Mouse (Mus musculus): ENCODE results near the gene Sec1.

The Sec1 gene

DNA sequence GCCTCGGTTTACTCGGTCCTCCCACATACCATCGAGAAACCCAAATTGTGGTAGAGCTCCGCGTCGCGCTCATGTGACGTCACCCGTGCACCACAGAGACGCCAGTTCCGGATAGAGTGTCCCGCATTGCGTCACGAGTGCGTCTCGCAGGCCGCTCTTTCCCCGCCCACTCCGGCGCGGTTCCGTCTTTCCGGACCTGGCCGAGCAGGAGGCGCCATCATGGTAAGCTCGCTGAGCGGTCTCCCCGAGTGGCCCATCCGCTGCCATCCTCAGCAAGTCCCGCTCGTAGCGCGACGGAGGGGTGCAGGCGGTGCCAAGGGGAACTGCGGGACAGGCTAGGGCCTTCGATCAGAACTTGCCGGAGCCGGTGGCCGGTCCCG lies 23.7 kb upstream of the Sec1 start, which contains the start of gene Sphk2:
Sphk2 (minus strand) TSS at position 85 of the 380 bp plus-strand sequence.
- DNase-seq (ENCODE audit: low read depth, low spot score) = peak; percentile 100

DNA sequence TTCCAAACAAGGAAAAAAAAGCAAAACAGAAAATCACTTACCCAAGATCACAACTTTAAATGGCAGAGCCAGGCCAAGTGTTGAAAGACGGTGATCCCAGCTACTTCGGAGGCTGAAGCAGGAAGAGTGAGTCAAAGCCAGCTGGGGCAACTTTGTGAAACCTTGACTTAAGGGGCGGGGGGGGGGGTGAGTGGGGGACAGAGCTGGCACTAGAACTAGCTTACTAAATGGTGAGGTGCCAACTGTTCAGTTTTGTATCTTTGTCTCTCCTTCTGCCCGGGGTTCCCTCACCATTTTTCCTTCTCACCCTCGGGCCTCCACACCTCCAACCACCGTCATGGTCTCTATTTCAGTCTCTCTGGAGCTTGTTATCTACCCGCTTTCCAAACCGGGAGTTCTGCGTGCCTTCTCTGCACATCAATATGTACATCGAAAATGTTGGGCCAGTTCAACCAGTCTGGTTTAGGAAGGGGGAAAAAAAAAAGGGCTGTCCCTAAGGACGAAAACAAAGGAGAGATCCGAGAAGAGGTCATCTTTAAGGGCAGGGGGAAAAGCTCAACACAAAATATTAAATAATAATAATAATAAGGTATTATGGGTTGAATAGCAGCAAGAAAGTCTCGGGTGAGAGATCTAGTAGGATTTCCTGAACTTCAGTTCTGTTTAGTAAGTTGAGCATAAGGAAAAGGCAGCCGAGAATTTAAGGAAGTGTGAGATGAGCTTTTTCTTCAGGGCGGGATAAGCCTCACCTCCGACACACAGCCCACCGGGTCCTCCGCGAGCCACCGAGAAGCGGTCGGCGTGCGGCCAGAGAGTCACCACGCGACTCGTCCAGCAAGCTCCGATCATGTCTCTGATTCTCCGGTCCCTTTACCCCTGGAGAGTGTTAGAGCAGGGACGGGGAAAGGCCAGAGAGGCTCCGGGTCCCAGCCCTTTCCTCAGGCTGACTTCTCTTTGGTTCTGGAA lies 23.0 kb upstream of the Sec1 start:
- no peak for DNase-seq (ENCODE audit: low read depth, low spot score)

DNA sequence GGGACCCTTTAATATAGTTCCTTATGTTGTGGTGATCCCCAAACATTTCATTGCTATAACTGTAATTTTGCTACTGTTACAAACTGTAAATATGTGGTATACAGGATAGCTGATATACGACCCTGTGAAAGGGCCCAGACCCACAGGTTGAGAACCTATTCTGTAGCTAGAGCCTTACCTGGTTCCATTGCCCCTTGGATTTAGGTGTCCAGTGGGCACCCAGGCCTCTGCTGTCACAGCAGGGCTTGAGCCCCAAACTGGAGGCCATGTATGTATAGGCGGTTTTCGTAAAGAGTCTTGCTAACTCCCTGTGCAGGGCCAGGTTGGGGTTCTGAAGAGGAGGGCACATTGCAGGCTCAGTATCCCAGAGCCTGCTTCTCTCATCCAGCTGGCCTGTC lies 22.3 kb upstream of the Sec1 start:
- no peak for DNase-seq (ENCODE audit: low read depth, low spot score)

DNA sequence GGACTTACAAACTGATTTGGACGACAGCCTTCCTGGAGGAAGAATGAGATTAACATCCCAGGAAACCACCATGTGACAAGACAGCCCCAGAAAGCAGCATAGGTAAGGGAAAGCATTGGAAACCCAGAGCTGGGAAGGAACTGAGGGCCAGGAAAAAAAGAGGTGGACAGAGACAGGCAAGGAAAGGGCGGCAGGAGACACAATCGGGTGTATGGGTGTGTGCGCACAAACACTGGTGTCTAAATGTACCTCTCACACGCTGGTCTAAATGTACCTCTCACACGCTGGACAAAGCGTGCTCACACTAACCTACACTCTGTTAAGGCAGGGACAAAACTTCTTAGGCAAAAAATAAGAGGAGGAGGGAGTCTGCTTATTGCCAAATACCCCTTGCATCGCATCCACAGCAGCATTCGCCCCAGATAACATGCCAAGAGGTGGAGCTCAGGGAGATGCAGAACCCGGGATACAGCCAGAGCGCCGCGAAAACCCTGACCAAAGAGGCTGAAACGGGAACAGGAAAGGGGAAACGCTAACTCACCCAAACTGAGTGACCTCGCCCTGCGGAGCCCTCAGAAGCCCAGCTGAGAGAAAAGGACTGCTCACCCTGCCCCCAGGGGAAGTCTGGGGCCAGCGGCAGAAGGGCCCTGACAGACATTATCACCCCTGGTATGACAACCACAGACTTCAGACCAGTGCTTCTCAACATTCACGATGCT lies 21.7 kb upstream of the Sec1 start:
- DNase-seq (ENCODE audit: low read depth, low spot score) = no peak

DNA sequence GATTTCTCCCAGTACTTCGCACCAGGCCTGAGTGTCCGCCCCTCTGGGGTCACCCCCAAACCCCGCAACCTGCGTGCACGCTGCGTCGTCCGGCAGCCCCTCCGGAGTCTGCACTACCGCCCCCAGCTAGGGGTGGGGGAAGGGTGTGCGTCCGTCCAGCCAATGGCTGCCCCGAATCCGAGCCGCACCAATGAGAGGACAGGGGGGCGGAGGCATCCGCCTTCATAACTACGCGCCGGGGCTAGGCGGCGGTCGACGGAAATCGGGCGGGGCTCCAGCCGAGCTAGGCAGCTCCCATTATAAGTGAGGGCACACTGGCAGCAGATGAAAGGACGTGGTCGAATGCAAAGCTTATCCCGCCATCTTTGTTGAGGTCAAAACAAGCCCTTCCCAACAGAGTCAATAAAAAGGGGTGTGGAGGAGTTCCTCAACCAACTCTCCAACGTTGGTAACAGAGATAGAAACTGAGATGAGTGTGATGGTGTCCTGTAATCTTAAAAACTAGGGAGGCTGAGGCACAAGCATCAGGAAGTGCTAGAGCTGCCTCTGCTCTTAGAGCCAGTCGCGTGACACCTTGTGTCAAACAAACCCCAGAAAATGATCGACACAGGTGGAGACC lies 21.0 kb upstream of the Sec1 start, which contains the start of gene Rpl18:
Rpl18 (plus strand) TSS at position 368 of the 619 bp plus-strand sequence.
- DNase-seq (ENCODE audit: low read depth, low spot score) = peak; percentile 96

DNA sequence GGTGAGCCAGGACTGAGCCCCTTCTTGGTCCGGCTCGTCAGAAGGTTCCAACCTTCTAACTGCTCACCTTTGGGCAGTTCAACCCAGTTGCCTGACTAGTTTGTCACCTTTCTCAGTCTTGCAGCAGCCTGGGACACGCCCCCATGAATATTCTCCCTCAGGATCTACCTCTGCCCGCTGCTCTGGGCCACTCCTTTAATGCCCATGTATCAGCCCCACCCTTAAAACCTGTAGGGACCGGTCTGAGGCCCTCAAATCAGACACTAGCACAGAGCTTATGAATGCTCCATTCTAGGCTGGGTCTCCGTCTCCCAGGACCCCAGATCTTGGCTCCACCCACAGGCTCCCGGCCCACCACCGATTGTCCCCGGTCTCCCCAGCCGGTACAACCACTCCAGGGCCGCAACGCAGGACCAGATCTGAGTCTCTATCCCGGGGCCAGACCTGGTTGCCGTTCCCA lies 20.5 kb upstream of the Sec1 start:
- no peak for DNase-seq (ENCODE audit: low read depth, low spot score)

DNA sequence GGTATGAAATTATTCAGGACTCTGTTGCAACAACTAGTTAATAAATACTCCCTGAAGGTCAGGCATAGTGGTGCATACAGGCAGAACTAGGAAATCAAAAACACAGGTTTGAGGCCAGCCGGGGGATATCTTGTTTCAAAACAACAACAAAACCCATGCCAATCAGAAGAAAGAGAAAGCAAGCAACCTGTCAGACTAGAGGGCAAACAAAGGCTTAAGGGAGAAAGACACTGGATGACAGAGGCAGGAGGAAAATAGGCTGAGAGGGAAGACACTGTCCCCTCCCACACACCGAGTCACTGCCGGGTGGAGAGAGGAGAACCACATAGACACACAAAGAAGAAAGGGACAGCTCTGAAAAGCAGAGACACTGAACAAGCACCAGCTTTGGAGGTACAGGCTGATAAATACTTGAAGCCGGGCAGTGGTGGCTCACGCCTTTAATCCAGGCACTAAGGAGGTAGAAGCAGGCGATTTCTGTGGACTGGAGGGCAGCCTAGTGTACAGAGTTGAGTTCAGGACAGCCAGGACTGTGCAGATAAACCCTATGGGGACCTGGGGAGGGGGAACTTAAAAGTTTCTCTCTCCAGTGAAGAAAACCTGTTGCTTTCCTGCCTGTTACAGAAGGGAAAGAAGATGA lies 19.8 kb upstream of the Sec1 start:
- DNase-seq (ENCODE audit: low read depth, low spot score) = no peak

DNA sequence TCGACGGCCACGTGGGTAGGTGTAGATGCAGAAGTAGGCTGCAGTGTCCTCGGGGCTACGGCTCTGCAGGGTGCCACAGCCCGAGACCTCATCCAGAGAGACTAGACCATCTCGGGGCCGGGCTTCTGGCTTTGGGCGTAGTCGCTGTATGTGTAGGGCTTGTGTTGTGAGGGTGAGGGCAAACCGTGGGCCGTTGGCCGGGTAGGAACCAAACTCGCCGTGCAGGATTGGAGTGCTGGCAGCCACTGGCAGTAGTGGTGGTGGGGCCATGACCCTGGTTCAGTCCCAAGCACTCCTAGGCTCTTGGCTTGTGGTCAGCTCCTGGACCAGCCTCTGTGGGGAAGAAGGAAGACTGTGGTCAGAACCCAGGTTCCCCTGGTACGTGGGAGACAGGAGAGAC lies 19.2 kb upstream of the Sec1 start:
- no peak for DNase-seq (ENCODE audit: low read depth, low spot score)

DNA sequence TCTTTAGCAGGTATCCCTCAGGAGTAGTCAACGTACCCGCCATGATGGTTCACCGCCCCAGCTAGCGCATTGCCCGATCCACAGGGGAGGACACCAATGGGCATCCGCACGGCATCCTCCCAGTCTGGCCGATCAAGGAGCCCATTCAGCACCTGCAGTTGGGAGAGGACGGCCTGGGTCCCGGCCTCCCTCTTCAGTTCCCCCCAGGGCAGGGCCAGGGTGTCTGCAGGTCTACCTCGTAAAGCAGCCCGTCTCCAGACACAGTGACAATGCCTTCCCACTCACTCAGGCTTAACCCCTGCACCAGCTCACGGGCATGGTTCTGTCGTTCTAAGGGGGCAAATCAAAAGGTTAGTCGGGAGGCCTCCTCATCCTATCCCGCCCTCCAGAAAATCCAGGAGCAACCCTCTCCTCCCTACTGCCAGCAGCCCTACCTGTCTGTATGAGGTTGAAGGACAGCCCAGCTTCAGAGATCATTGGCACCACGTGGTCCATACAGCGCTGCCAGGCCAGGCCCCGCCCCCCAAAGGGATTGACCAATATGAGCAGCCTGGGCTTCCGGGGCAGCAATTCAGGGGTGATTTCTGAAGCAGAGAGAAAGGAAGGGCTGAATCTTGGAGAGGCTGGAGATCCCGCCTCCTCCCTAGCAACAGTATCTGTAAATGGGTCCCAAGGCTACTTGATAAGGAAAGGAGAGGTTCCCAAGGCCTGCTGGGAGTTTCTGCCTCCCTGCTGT lies 18.0 kb upstream of the Sec1 start:
- no peak for DNase-seq (ENCODE audit: low read depth, low spot score)

DNA sequence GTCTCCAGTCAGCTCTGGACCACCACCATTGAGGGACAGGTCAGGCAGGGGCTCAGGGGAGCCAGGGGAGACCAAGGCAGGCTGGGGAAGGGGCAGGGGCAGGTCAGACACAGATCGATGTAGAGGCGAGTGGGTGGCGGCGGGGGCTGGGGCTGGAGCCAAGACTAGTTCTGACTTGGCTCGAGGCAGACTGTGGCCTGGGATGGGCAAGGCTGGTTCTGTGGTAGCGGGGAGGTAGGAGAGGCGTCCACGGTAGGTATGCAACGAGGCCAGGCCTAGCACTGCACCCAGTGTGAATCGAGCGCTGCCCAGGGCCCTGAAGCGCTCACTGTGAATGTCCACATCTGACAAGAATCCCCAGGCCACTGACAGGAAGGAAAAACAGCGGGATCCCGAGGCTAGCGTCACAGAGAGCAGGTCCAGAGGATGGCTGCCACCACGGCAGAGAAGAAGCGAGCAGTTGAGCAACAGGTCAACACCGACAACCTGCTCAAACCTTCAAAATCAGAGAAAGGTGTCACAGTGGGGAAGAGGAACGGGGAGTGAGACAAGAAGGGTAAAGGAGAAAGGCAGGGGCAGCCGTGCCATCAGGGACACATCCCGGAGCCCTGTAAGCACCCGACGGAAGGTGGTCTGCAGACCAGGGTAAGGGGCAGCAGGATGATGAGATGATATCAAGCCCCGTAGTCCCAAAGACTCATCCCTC lies 17.3 kb upstream of the Sec1 start:
- no peak for DNase-seq (ENCODE audit: low read depth, low spot score)

DNA sequence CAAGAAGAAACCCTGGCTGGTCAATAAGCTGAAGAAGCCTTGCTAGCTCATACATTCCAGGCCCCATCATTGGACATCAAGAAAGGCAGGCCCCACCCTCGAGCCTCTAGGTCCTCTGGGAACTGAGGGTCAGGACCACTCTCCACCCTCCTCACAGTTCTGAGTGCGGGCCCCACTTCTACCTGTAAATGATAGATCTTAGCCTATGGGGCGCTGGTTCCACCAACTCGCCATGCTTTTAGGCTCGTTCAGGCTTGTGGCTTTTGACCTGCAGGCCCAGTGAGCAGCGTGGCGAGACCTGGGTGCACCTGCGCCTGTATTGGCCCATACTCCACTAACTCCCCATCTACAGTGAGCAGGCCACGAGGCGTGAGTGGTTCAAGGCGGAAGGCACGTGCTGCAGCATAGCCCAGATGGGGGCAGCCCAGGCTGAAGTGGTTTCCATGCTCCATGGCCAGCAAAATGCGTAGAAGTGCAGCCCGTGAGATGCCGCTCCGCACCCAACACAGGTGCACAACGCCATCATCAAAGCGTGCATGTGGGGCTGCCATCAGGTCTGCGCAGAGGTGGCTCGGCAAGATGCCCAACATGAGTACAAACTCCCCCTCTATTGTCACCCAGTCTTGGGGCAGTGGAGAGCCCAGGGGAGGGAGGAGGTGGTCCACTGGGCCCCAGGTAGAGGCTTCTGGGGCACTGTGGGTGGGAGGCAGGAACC lies 16.4 kb upstream of the Sec1 start:
- no peak for DNase-seq (ENCODE audit: low read depth, low spot score)

DNA sequence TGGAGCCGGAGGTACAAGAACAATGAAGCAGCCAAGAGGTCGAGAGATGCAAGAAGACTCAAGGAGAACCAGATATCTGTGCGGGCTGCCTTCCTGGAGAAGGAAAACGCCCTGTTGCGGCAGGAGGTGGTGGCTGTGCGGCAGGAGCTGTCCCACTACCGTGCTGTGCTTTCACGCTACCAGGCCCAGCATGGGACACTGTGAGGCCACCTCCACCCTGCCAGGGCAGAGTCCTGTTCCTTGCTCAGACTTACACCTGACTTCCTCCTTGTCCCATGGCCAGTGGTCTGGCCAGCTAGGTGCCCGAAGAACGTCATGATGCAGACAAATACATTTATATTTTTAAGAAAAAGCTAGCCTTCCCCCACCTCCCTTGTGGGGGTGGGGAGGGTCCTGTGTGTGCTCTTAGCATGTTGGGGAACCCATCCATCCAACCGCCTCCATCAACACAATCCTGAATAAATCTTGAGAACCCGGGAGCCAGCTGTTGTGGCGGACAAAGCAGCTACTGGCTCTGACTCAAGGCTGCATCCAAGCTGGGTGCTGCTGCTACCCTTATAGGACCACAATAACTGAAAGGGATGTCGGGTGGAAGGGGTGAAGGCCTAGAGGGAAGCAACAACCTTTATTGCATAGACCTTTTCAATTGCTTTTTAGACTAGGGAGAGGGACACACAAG lies 15.6 kb upstream of the Sec1 start:
- DNase-seq (ENCODE audit: low read depth, low spot score) = no peak

DNA sequence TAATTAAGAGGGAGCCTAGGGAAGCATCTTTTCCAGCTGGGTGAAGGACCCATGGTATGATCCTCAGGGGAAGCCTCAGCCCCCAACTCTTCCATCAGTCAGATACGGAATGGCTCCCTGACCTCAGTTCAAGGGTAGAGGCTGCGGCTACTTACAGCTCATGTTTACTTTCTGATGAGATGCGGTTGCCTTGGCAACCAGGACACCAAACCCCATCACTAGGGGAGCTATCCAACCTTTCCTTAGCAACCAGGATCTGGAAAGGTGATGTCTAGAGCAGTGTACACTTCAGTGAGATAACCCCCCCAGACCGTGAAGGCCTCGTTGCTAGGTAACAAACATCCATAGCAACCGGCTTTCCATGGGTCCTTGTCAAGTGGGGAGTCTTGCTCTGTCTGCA lies 14.8 kb upstream of the Sec1 start:
- peak; percentile 80 for DNase-seq (ENCODE audit: low read depth, low spot score)

DNA sequence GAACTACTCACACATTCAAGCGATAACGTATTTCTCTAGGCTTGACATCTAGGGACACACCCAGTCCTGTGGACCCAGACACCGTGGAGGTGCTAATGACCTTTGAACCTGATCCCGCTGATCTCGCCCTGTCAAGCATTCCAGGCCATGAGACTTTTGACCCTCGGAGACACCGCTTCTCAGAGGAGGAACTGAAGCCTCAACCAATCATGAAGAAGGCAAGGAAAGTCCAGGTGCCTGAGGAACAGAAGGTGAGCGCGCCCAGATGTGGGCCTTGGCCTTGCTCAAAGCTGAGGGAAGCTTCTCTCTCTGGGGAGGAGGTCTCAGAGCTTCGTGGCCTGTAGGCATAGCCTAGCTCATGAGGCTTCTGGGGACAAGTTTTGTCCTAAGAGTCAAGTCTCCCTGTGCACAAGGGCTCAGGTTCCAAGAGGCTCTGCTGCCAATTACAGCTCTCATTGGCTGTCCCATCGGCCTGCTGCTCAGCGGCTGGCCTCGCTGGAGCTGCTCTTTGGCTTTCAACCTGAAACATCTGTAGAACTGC lies 14.1 kb upstream of the Sec1 start:
- no peak for DNase-seq (ENCODE audit: low read depth, low spot score)

DNA sequence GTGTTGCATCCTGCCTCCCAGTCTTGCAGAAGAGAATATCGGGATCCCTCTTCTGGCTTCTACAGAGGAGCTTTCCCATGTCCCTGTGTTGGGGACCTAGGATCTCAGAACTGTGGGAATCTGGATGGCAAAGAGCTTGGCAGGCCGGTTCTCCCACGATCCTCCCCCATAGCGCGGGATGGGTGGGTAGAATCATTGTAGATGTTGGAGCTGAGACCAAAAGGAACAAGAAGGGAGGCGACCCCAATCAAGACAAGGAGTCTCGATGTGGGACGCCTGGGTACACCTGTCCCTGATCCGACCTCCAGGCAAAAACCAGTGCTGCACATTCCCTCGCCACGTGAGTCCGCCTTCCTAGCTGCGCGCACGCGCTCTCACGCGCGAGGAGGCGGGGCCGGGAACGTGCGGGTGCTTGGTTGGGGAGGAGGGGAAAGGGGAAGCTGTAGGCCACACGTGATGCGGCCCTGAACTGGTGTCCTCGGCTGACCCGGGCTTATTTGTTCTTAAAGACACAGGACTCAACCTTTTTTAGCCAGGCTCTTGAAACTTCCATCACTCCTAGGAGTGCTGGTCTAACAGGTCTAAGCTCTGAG lies 13.3 kb upstream of the Sec1 start:
- DNase-seq (ENCODE audit: low read depth, low spot score) = peak; percentile 94

DNA sequence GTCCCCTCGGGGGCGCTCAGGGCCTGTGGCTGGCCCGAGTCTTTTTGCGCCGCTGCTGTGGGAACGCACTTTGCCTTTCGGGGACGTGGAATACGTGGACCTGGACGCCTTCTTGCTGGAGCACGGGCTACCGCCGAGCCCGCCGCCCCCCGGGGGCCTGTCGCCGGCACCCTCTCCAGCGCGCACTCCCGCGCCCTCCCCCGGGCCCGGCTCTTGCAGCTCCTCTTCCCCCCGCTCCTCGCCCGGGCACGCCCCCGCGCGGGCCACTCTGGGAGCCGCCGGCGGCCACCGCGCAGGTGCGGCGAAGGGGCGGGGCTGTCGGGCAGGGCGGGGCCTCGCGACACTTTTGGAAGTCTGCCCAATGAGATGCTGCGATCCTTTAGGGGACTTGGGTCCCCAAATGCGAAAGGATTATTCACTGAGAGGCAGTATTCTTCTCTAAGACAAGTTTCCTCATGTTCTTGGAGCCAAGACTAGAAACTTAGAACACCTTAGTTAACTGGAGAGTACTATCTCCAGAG lies 12.6 kb upstream of the Sec1 start:
- peak; percentile 75 for DNase-seq (ENCODE audit: low read depth, low spot score)

DNA sequence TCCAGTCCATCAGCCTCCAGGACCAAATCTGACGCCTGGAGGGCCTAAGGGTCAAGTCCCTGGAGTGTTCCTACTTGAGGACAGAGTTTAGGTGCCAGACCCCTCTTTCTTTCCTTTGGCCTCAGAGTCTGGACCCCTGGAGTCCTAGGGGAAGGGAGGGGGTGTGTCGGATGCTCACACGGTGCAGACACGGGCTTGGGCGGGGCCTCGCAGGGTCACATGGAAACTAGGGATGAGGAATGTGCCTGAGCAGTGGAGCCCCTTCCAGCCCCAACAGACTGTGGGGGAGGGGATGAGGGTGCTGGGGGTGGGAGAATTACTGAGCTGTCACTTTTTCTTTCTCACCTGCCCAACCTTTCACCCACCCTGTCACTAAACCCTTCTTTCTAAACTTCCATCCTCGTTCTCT lies 11.7 kb upstream of the Sec1 start:
- peak; percentile 63 for DNase-seq (ENCODE audit: low read depth, low spot score)

DNA sequence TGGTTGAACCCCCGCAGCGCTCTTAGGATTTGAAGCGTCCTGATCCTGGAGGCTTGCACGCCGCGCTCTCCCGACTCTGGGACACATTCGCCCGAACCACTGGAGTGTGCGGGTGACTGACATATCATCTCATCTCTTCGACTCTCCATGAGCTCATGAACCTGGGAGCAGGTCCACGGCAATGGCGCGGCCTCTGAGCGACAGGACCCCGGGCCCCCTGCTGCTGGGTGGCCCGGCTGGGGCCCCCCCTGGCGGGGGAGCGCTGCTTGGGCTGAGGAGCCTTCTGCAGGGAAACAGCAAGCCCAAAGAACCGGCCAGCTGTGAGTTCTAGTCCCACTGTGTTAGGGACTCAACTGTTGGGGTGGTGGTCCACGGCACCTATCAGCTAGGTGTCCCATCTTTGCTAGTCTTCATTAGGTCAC lies 11.3 kb upstream of the Sec1 start:
- DNase-seq (ENCODE audit: low read depth, low spot score) = peak; percentile 41
